Mouse (Mus musculus) thymus, adult 2 months (tissue): ENCODE results near the gene Gm43518.

Source experiments
- CTCF ChIP-seq: fragments of 200-500 bp; IDR thresholded peaks from 2 replicates; pipeline ENCODE4 v1.5.1; 2012; ENCODE audit warnings: mild to moderate bottlenecking, control low read depth, low read length, moderate library complexity, borderline replicate concordance; ENCODE audit not compliant: control insufficient read depth, poor library complexity, insufficient read depth; ENCODE audit errors: extremely low read depth
- POLR2A ChIP-seq: fragments of 200-500 bp; IDR thresholded peaks from 2 replicates; pipeline ENCODE4 v1.6.1; 2012; ENCODE audit warnings: mild to moderate bottlenecking, low read length, control low read depth, moderate library complexity; ENCODE audit not compliant: control insufficient read depth, poor library complexity, insufficient read depth; ENCODE audit errors: extremely low read depth

GRCm38 (mm10) chr5:123938479-123938878 lies 11.3 kb downstream of the Gm43518 start:
- TF ChIP-seq CTCF (no peak), POLR2A (no peak)
